Mouse (Mus musculus) embryonic facial prominence, embryonic 14.5 days (tissue): ENCODE results near the gene Csnk2a2. TPM values are rescaled to one million over a fixed set of nuclear protein-coding genes. Genes with fewer than 3 reads are reported as not detected.

Experiments used
- ATAC-seq: fragments of 200-750 bp; cut with Nextera tagmentation; 2 replicates; pipeline ENCODE4 v1.8.0; 2017; ENCODE audit warnings: low read depth, moderate number of reproducible peaks, moderate TSS enrichment
- DNase-seq: peaks from one replicate; pipeline ENCODE4 v3.0.0-alpha.2; 2015; ENCODE audit warnings: low spot score
- H3K27ac ChIP-seq: fragments of 300-500 bp; sonication (generic); replicated peaks from 2 replicates; pipeline ENCODE4 v1.5.1; 2014; ENCODE audit warnings: low read depth, mild to moderate bottlenecking, low read length, moderate library complexity
- H3K27me3 ChIP-seq: fragments of 300-500 bp; sonication (generic); replicated peaks from 2 replicates; pipeline ENCODE4 v1.6.1; 2014; ENCODE audit warnings: low read length; ENCODE audit not compliant: control insufficient read depth, insufficient read depth
- H3K36me3 ChIP-seq: fragments of 300-500 bp; sonication (generic); 2 replicates; pipeline ENCODE4 v1.6.1; 2014; ENCODE audit warnings: low read length, mixed read lengths; ENCODE audit not compliant: control insufficient read depth, insufficient read depth
- H3K4me1 ChIP-seq: fragments of 300-500 bp; sonication (generic); 2 replicates; pipeline ENCODE4 v1.6.1; 2014; ENCODE audit warnings: antibody characterized with exemption, low read length; ENCODE audit not compliant: control insufficient read depth, insufficient read depth
- H3K4me2 ChIP-seq: fragments of 300-500 bp; sonication (generic); 2 replicates; pipeline ENCODE4 v1.6.1; 2014; ENCODE audit warnings: low read depth, mild to moderate bottlenecking, low read length, moderate library complexity, mixed read lengths
- H3K4me3 ChIP-seq: fragments of 300-500 bp; sonication (generic); 2 replicates; pipeline ENCODE4 v1.5.1; 2014; ENCODE audit warnings: low read depth, mild to moderate bottlenecking, low read length
- H3K9ac ChIP-seq: fragments of 300-500 bp; sonication (generic); 2 replicates; pipeline ENCODE4 v1.6.1; 2014; ENCODE audit warnings: low read depth, mild to moderate bottlenecking, low read length, moderate library complexity, mixed read lengths
- H3K9me3 ChIP-seq: fragments of 300-500 bp; sonication (generic); 2 replicates; pipeline ENCODE4 v1.6.1; 2016; ENCODE audit warnings: low read length; ENCODE audit not compliant: control insufficient read depth
- WGBS: fragments of 180-500 bp; shearing (Covaris S2); extraction: QIAGEN DNeasy Blood & Tissue Kit; methylation state at CpG from one replicate; pipeline ENCODE4 v1.1.7; 2014; 5-methylcytosine and 5-hydroxymethylcytosine counted together
- polyA plus RNA-seq: library from polyadenylated mRNA; unstranded; fragments of >200 nt; fragmentation: Nextera tagmentation; extraction: Ambion mirVana; gene quantifications from 2 replicates; pipeline ENCODE4 v1.2.1, GENCODE M21; 2014

The Csnk2a2 gene
- polyA plus RNA-seq, 1 experiment from 2014 or later = 18.7 TPM

DNA sequence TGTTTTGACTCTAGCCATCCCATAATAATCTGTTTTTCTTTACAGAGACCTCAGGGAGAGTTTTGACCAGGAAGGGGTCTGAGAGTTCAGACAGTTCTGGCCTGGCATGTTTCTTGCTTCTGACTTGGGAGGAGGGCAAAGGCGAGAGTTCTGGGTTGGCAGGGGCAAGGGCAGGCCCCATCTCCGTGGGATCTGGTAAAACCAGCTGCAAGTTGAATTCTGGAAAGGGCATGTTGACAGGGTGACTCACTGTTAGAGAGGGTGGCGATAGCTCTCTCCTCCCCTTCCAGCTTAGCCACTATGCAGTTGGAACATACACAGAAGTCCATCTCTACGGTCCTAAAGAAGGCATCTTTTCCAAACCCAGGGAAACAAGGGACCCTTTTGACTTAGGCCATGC lies 23.4 kb upstream of the Csnk2a2 start:
- Histone ChIP-seq H3K4me1 (no peaks in the 10 kb centered on the region), H3K9ac (no peak overlapping the region), H3K27me3 (no peaks in the 10 kb centered on the region), H3K36me3 (no peaks in the 10 kb centered on the region), H3K27ac (no peak overlapping the region), H3K9me3 (no peaks in the 10 kb centered on the region), H3K4me3 (no peak overlapping the region), H3K4me2 (no peak overlapping the region)
- DNase-seq (no peak), ATAC-seq (no peak)
- WGBS = 76% methylated on average over 4 of the region's 4 CpGs

DNA sequence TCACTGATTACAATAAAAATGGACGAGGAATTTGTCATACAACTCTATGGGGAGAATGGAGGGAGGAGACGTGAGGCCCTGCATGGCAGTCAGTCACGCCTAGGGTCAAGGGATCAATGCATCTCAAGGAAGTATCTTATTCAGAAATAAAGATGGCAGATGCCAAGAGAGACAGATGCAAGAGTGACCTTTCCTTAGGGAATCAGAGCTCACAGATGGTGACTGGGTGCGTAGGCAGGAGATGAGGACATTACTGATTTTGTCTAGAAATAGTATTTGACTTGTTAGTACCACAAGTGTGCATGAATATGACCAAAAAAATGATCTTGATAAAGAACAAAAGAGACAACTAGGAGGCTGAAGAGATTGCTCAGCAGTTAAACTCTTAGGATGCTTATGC lies 22.4 kb upstream of the Csnk2a2 start:
- no peak for ATAC-seq
- Histone ChIP-seq H3K9ac (no peak overlapping the region), H3K27ac (no peak overlapping the region), H3K27me3 (no peaks in the 10 kb centered on the region), H3K4me1 (no peaks in the 10 kb centered on the region), H3K36me3 (no peaks in the 10 kb centered on the region), H3K4me3 (no peak overlapping the region), H3K4me2 (no peak overlapping the region), H3K9me3 (no peaks in the 10 kb centered on the region)
- 62% methylated on average over 4 of the region's 4 CpGs for WGBS
- no peak for DNase-seq

DNA sequence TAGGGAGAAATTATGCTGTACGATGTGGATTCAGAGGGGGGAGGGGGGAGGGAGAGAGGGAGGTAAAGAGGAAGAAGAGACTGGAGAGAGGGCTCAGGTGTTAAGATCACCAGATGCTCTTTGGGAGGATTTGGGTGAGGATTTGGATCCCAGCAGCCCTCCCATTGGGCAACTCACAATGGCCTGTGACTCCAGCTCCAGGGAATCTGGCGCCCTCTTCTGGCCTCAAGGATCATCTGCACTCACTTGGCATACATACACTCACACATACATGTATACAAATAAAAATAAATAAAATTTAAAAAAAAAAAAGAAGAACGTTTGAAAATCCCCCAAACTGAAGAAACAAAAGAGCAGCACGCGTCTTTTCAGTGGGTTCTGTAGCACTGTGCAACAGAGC lies 16.4 kb upstream of the Csnk2a2 start:
- Histone ChIP-seq H3K4me2 (no peak overlapping the region), H3K4me3 (no peak overlapping the region), H3K36me3 (no peaks in the 10 kb centered on the region), H3K9me3 (no peaks in the 10 kb centered on the region), H3K27me3 (no peaks in the 10 kb centered on the region), H3K27ac (no peak overlapping the region), H3K9ac (no peak overlapping the region), H3K4me1 (no peaks in the 10 kb centered on the region)
- ATAC-seq (no peak), DNase-seq (no peak)
- 72% methylated on average over 5 of the region's 5 CpGs for WGBS

DNA sequence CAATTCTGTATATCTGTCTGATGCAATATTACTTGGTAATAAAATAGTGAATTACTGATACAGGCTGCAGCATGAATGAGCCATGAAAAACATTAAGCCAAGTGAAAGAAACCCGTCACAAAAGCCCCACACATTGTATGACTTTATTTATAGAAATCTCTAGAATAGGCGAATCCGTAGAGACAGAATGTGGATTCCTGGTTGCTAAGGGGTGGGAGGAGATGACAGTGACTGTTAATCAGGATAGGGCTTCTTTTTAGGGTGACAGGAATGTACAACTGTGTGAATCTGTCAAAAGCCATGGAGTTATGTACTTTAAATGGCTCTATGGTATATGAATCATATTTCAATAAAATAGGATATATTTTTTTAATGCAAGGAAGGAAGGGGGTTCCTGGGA lies 15.8 kb upstream of the Csnk2a2 start:
- ATAC-seq (no peak), DNase-seq (no peak)
- H3K27me3 ChIP-seq = no peaks in the 10 kb centered on the region
- H3K36me3 ChIP-seq = no peaks in the 10 kb centered on the region
- H3K27ac ChIP-seq = no peak overlapping the region
- H3K4me2 ChIP-seq = no peak overlapping the region
- WGBS = 78% methylated on average over 3 of the region's 3 CpGs
- no peak overlapping the region for H3K4me3 ChIP-seq
- no peaks in the 10 kb centered on the region for H3K4me1 ChIP-seq
- no peaks in the 10 kb centered on the region for H3K9me3 ChIP-seq
- H3K9ac ChIP-seq = no peak overlapping the region

DNA sequence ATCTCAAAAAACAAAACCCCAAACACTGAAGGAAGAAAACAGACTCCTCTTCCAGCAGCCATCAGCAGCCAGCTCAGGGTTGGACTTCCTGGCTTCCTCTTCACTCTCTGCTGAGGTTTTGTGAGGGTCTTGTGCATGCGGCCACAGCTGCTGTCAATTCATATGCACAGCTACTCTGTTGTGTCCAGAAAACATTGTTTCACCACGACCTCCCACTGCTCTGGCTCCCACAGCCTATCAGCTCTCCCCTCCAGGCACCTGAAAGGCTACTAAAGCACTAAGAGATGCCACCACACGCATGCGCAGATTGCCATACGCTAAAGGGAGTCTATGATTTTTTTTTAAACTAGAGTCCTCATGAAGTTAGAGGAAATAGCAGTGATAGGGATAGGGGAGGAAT lies 15.0 kb upstream of the Csnk2a2 start:
- no peak overlapping the region for H3K4me2 ChIP-seq
- WGBS = 65% methylated on average over 5 of the region's 5 CpGs
- DNase-seq = no peak

DNA sequence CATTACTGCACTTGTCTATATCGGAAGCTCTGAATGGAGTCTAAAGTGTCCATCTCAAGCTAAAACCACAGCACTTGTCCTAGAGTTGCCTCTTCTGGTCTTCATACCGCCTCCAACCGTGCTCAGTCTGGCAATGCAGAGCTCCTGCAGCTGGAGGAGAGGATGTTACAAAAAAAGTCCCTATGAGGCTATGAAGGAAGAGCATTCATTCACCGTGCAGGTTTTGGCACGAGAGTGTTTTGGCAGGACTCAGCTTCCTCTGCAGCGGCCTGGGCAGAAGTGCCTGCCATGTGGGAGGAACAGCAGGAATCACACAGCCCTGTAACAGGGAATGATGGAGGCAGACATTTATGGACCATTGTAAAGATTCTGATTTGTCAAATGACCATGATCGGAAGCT lies 12.6 kb upstream of the Csnk2a2 start:
- Histone ChIP-seq H3K4me3 (no peak overlapping the region), H3K27ac (no peak overlapping the region), H3K4me2 (no peak overlapping the region), H3K36me3 (no peaks in the 10 kb centered on the region), H3K9me3 (no peaks in the 10 kb centered on the region), H3K4me1 (no peaks in the 10 kb centered on the region), H3K9ac (no peak overlapping the region), H3K27me3 (no peaks in the 10 kb centered on the region)
- 63% methylated on average over 7 of the region's 7 CpGs for WGBS
- ATAC-seq = no peak
- no peak for DNase-seq

More for the DNA sequence above, 15.0 kb upstream of the Csnk2a2 start:
- no peak for ATAC-seq
- no peaks in the 10 kb centered on the region for H3K27me3 ChIP-seq
- H3K9me3 ChIP-seq = no peaks in the 10 kb centered on the region
- no peak overlapping the region for H3K9ac ChIP-seq
- H3K27ac ChIP-seq = no peak overlapping the region
- no peaks in the 10 kb centered on the region for H3K4me1 ChIP-seq
- no peak overlapping the region for H3K4me3 ChIP-seq
- H3K36me3 ChIP-seq = no peaks in the 10 kb centered on the region

DNA sequence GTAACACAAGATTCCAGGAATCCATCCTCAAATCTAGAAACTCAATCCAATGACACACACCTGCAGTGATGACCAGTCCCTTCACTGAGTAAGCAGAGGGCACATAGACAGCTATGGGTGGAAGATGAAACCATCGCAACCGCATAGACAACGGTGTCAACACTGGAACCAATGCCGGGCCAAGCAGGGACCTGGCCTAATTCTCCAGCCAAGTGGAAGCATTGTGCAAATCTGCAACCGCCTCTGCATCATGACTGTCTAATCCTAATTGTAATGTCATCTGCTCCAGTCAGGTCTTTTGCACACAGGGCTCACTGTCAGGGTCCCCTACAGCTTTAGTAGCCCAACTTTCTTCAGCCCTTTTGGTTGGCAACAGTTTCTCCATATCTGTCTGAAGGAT lies 10.6 kb upstream of the Csnk2a2 start:
- WGBS = 93% methylated on average over 5 of the region's 5 CpGs
- no peak overlapping the region for H3K9ac ChIP-seq
- H3K9me3 ChIP-seq = no peaks in the 10 kb centered on the region
- no peak overlapping the region for H3K4me2 ChIP-seq
- H3K36me3 ChIP-seq = no peaks in the 10 kb centered on the region
- DNase-seq (no peak), ATAC-seq (no peak)
- H3K27me3 ChIP-seq = no peaks in the 10 kb centered on the region
- H3K27ac ChIP-seq = no peak overlapping the region
- H3K4me1 ChIP-seq = no peaks in the 10 kb centered on the region
- H3K4me3 ChIP-seq = no peak overlapping the region

DNA sequence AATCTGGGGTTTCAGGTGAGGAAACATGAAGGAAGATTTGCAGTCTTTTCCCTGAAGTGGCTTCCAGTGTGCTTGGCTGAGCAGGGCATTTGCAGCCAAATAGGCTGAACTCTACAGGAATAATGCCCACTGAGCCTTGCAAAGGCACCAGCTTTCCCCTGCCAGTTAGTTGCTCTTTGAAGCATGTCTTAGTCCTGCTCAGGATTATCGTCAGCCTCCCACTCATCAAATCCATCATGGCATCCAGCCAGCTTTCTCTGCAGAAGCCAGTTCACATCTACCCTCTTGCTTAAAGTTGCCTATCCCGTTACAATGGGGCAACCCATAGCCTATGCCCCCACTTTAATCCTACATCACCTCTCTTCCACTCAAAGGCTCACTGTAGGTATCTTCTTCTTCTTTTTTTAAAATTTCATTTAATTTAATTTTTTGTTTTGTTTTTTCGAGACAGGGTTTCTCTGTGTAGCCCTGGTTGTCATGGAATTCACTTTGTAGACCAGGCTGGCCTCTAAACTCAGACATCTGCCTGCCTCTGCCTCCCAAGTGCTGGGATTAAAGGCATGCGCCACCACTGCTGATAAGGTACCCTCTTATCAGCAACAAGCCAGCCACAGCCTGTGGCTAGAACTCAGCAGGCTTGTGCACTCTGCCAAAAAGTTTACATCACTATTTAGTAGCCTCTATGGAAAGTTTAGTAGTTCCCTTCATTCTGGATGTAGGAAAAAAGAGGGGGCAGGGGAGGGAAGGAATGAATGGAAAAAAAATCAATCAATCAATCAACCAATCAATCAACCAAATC lies 9.6 kb upstream of the Csnk2a2 start:
- Histone ChIP-seq H3K27me3 (no peaks in the 10 kb centered on the region), H3K4me2 (no peak overlapping the region), H3K9ac (no peak overlapping the region), H3K4me3 (no peak overlapping the region), H3K4me1 (no peaks in the 10 kb centered on the region), H3K36me3 (no peaks in the 10 kb centered on the region), H3K9me3 (no peaks in the 10 kb centered on the region), H3K27ac (no peak overlapping the region)
- DNase-seq (peak; percentile 11), ATAC-seq (no peak)
- 67% methylated on average over 4 of the region's 4 CpGs for WGBS

DNA sequence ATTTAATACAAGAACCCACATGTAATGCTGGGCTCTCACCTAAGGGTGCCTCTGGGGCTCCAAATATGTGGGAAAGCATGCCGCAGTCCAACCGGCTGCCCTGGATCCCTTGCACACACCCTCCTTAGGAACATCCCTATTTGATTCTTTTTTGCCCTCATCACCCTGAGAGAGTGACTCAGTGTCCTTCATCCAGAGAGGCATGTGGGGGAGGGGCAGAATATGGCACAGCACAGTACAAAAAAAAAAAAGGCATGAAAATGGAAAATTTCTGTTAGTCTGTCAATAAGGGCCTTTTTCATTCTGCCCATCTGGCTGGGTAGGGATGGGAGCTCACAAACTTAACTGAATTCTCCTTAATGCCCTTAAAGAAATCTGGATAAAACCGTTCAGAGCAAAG lies 8.0 kb upstream of the Csnk2a2 start:
- H3K4me2 ChIP-seq = no peak overlapping the region
- no peaks in the 10 kb centered on the region for H3K9me3 ChIP-seq
- WGBS = 77% methylated on average over 3 of the region's 3 CpGs
- H3K27me3 ChIP-seq = no peaks in the 10 kb centered on the region
- no peaks in the 10 kb centered on the region for H3K36me3 ChIP-seq
- no peak for ATAC-seq
- DNase-seq = no peak
- no peak overlapping the region for H3K27ac ChIP-seq
- no peak overlapping the region for H3K9ac ChIP-seq
- no peaks in the 10 kb centered on the region for H3K4me1 ChIP-seq
- H3K4me3 ChIP-seq = no peak overlapping the region
